Mouse (Mus musculus) embryonic facial prominence, embryonic 12.5 days (tissue): ENCODE results near the gene Il17c. TPM values are rescaled to one million over a fixed set of nuclear protein-coding genes. Genes with fewer than 3 reads are reported as not detected.

Experiments
- ATAC-seq: fragments of 200-750 bp; cut with Nextera tagmentation; 2 replicates; pipeline ENCODE4 v1.8.0; 2017; ENCODE audit not compliant: insufficient number of reproducible peaks, insufficient read depth, low FRiP score, low TSS enrichment
- H3K27ac ChIP-seq: fragments of 300-500 bp; sonication (generic); 2 replicates; pipeline ENCODE4 v1.5.1; 2016; ENCODE audit warnings: mild to moderate bottlenecking
- H3K27me3 ChIP-seq: fragments of 300-500 bp; sonication (generic); 2 replicates; pipeline ENCODE4 v1.6.1; 2016; ENCODE audit warnings: mild to moderate bottlenecking, moderate library complexity
- H3K36me3 ChIP-seq: fragments of 300-500 bp; sonication (generic); 2 replicates; pipeline ENCODE4 v1.6.1; 2016; ENCODE audit warnings: mild to moderate bottlenecking
- H3K4me1 ChIP-seq: fragments of 300-500 bp; sonication (generic); 2 replicates; pipeline ENCODE4 v1.6.1; 2016
- H3K4me2 ChIP-seq: fragments of 300-500 bp; sonication (generic); replicated peaks from 2 replicates; pipeline ENCODE4 v1.6.1; 2016; ENCODE audit warnings: mild to moderate bottlenecking, moderate library complexity
- H3K4me3 ChIP-seq: fragments of 300-500 bp; sonication (generic); 2 replicates; pipeline ENCODE4 v1.5.1; 2016; ENCODE audit warnings: mild to moderate bottlenecking
- H3K9ac ChIP-seq: fragments of 300-500 bp; sonication (generic); 2 replicates; pipeline ENCODE4 v1.6.1; 2016; ENCODE audit warnings: mild to moderate bottlenecking, moderate library complexity
- H3K9me3 ChIP-seq: fragments of 300-500 bp; sonication (generic); 2 replicates; pipeline ENCODE4 v1.6.1; 2016; ENCODE audit warnings: mild to moderate bottlenecking, moderate library complexity
- WGBS: fragments of 180-500 bp; shearing (Covaris S2); methylation state at CpG from one replicate; pipeline ENCODE4 v1.1.7; 2016; 5-methylcytosine and 5-hydroxymethylcytosine counted together
- polyA plus RNA-seq: library from polyadenylated mRNA; unstranded; fragments of >200 nt; fragmentation: Nextera tagmentation; extraction: Ambion mirVana; gene quantifications from 2 replicates; pipeline ENCODE4 v1.2.1, GENCODE M21; 2016

Gene Il17c
- polyA plus RNA-seq, 1 experiment from 2014 or later = not detected

GRCm38 (mm10) chr8:122443262-122444006 lies 21.6 kb downstream of the Il17c start, which contains the start of gene Mvd:
TSS of gene Mvd (minus strand) at chr8:122443422.
- peak within 1 kb of the TSS; percentile 80 for H3K9ac ChIP-seq
- peak within 1 kb of the TSS; percentile 96 for H3K27ac ChIP-seq
- peak within 1 kb of the TSS; percentile 60 for H3K4me3 ChIP-seq
- peak within 1 kb of the TSS; percentile 96 for H3K4me2 ChIP-seq
- peaks cover 15% of the 10 kb centered on the region for H3K36me3 ChIP-seq
- no peaks in the 10 kb centered on the region for H3K27me3 ChIP-seq
- under 1% methylated on average over 47 of the region's 47 CpGs for WGBS
- H3K4me1 ChIP-seq = peaks cover 28% of the 10 kb centered on the region
- no peaks in the 10 kb centered on the region for H3K9me3 ChIP-seq
- peak; percentile 98 for ATAC-seq

- peak overlapping the region; percentile 80 for H3K9ac ChIP-seq
- 16% methylated on average over 19 of the region's 19 CpGs for WGBS
- H3K4me2 ChIP-seq = peak overlapping the region; percentile 53
- peaks cover 8% of the 10 kb centered on the region for H3K36me3 ChIP-seq
- peak overlapping the region; percentile 60 for H3K4me3 ChIP-seq
- H3K9me3 ChIP-seq = no peaks in the 10 kb centered on the region
- peaks cover 28% of the 10 kb centered on the region for H3K4me1 ChIP-seq
- H3K27me3 ChIP-seq = 0 out of 2 replicates have a peak, but pooled peaks cover 3% of the 10 kb centered on the region
- ATAC-seq = peak; percentile 10
- H3K27ac ChIP-seq = peak overlapping the region; percentile 96
Measured at GRCm38 (mm10) chr8:122444058-122444748, 22.4 kb downstream of the Il17c start.

GRCm38 (mm10) chr8:122445203-122445602 lies 23.4 kb downstream of the Il17c start:
- WGBS = 64% methylated on average over 3 of the region's 3 CpGs
- Histone ChIP-seq H3K4me3 (no peak overlapping the region), H3K9me3 (no peaks in the 10 kb centered on the region), H3K36me3 (no peaks in the 10 kb centered on the region), H3K9ac (no peak overlapping the region), H3K27ac (no peak overlapping the region), H3K4me2 (peak overlapping the region; percentile 53; the same call in 1 of the 2 replicates), H3K27me3 (0 out of 2 replicates have a peak, but pooled peaks cover 3% of the 10 kb centered on the region), H3K4me1 (peaks cover 28% of the 10 kb centered on the region)
- ATAC-seq = no peak

GRCm38 (mm10) chr8:122451161-122451703 lies 29.4 kb downstream of the Il17c start:
- ATAC-seq = no peak
- no peaks in the 10 kb centered on the region for H3K36me3 ChIP-seq
- no peak overlapping the region for H3K9ac ChIP-seq
- H3K27ac ChIP-seq = no peak overlapping the region
- peaks cover 8% of the 10 kb centered on the region; the same call in 1 of the 2 replicates for H3K27me3 ChIP-seq
- no peak overlapping the region for H3K4me3 ChIP-seq
- H3K9me3 ChIP-seq = no peaks in the 10 kb centered on the region
- no peaks in the 10 kb centered on the region for H3K4me1 ChIP-seq
- 77% methylated on average over 7 of the region's 7 CpGs for WGBS
- H3K4me2 ChIP-seq = no peak overlapping the region

GRCm38 (mm10) chr8:122452154-122452553 lies 30.3 kb downstream of the Il17c start:
- WGBS = 85% methylated on average over 10 of the region's 10 CpGs
- no peak for ATAC-seq

GRCm38 (mm10) chr8:122454409-122454808 lies 32.6 kb downstream of the Il17c start:
- no peaks in the 10 kb centered on the region for H3K9me3 ChIP-seq
- H3K4me1 ChIP-seq = no peaks in the 10 kb centered on the region
- no peaks in the 10 kb centered on the region for H3K36me3 ChIP-seq
- no peak overlapping the region for H3K9ac ChIP-seq
- peaks cover 29% of the 10 kb centered on the region for H3K27me3 ChIP-seq
- 88% methylated on average over 6 of the region's 6 CpGs for WGBS
- ATAC-seq = no peak
- no peak overlapping the region for H3K4me2 ChIP-seq
- H3K4me3 ChIP-seq = no peak overlapping the region
- H3K27ac ChIP-seq = no peak overlapping the region

More at GRCm38 (mm10) chr8:122452154-122452553, 30.3 kb downstream of the Il17c start:
- Histone ChIP-seq H3K4me3 (no peak overlapping the region), H3K27ac (no peak overlapping the region), H3K4me1 (no peaks in the 10 kb centered on the region), H3K9ac (no peak overlapping the region), H3K4me2 (no peak overlapping the region), H3K27me3 (peaks cover 14% of the 10 kb centered on the region; the same call in 1 of the 2 replicates), H3K9me3 (no peaks in the 10 kb centered on the region), H3K36me3 (no peaks in the 10 kb centered on the region)

GRCm38 (mm10) chr8:122457171-122457570 lies 35.4 kb downstream of the Il17c start:
- H3K9me3 ChIP-seq = no peaks in the 10 kb centered on the region
- ATAC-seq = no peak
- H3K9ac ChIP-seq = no peak overlapping the region
- WGBS = 69% methylated on average over 11 of the region's 11 CpGs
- H3K4me1 ChIP-seq = peaks cover 12% of the 10 kb centered on the region
- H3K36me3 ChIP-seq = no peaks in the 10 kb centered on the region
- H3K27me3 ChIP-seq = peaks cover 57% of the 10 kb centered on the region
- no peak overlapping the region for H3K27ac ChIP-seq
- H3K4me3 ChIP-seq = no peak overlapping the region
- H3K4me2 ChIP-seq = no peak overlapping the region

GRCm38 (mm10) chr8:122459218-122459900 lies 37.5 kb downstream of the Il17c start:
- H3K4me1 ChIP-seq = peaks cover 12% of the 10 kb centered on the region
- no peaks in the 10 kb centered on the region for H3K36me3 ChIP-seq
- no peak overlapping the region for H3K4me3 ChIP-seq
- WGBS = 54% methylated on average over 6 of the region's 6 CpGs
- no peak for ATAC-seq
- no peak overlapping the region for H3K27ac ChIP-seq
- no peak overlapping the region for H3K9ac ChIP-seq
- H3K27me3 ChIP-seq = peaks cover 71% of the 10 kb centered on the region
- H3K9me3 ChIP-seq = no peaks in the 10 kb centered on the region
- H3K4me2 ChIP-seq = no peak overlapping the region

- no peak overlapping the region for H3K9ac ChIP-seq
- H3K4me2 ChIP-seq = peak overlapping the region; percentile 57
- ATAC-seq = no peak
- 0 out of 2 replicates have a peak overlapping the region, but pooled peaks have one; percentile 36 for H3K27ac ChIP-seq
- H3K27me3 ChIP-seq = peaks cover 71% of the 10 kb centered on the region
- H3K9me3 ChIP-seq = no peaks in the 10 kb centered on the region
- peaks cover 2% of the 10 kb centered on the region; the same call in 1 of the 2 replicates for H3K36me3 ChIP-seq
- 27% methylated on average over 7 of the region's 7 CpGs for WGBS
- H3K4me1 ChIP-seq = peaks cover 12% of the 10 kb centered on the region
- peak overlapping the region; percentile 29 for H3K4me3 ChIP-seq
Measured at GRCm38 (mm10) chr8:122459990-122460389, 38.2 kb downstream of the Il17c start.

GRCm38 (mm10) chr8:122460524-122461472 lies 39.0 kb downstream of the Il17c start, which contains the start of gene Snai3:
TSS of gene Snai3 (minus strand) at chr8:122460733.
- Histone ChIP-seq H3K9me3 (no peaks in the 10 kb centered on the region), H3K9ac (peak within 1 kb of the TSS; percentile 5; the same call in 1 of the 2 replicates), H3K27me3 (peaks cover 69% of the 10 kb centered on the region), H3K27ac (0 out of 2 replicates have a peak within 1 kb of the TSS, but pooled peaks have one; percentile 36), H3K36me3 (peaks cover 9% of the 10 kb centered on the region; the same call in 1 of the 2 replicates), H3K4me2 (peak within 1 kb of the TSS; percentile 57), H3K4me1 (peaks cover 12% of the 10 kb centered on the region), H3K4me3 (peak within 1 kb of the TSS; percentile 29)
- peak; percentile 68 for ATAC-seq
- 3% methylated on average over 56 of the region's 56 CpGs for WGBS
